ENCODE assay signal across 14 mouse cellular contexts in genomic region chr12:13706510-13706909, GRCm38 (mm10).
DNase-seq lines count a peak whose midpoint lies in the region; ATAC-seq lines count a peak whose summit lies in the region.
"Had no signal": no experiment of that assay in that cellular context is flagged by ENCODE, and none has a peak within 500 bp of the region (broad histone marks: within the 10 kb centered on the region; RNA-seq: fewer than 3 reads in every experiment).

No protein-coding gene starts in this region.

- DNase-seq in kidney, postnatal 25 days, result no peak
- peak; percentile 14 for DNase-seq in brain, embryonic 18.5 days (ENCODE audit: low read depth, low spot score)
- peak; percentile 69 for DNase-seq in forebrain, embryonic 14.5 days (ENCODE audit: low spot score)
- peak; percentile 29 for DNase-seq in midbrain, embryonic 14.5 days
- DNase-seq in spleen, postnatal 4 days (ENCODE audit: low spot score in 2 of 2), result no peak
- DNase-seq: adrenal gland, postnatal 25 days; heart, postnatal 4 days; kidney, adult 9 months; layer of hippocampus, adult 9-11 months; liver, embryonic 13.5 days had no signal

- no peak overlapping the region for H3K4me2 ChIP-seq in kidney, embryonic 14.5 days (replicated peaks; ENCODE audit: low read depth, low read length)
- H3K4me2 ChIP-seq in forebrain, embryonic 14.5 days (ENCODE audit: low read length), result no peak overlapping the region
- H3K4me2 ChIP-seq in midbrain, embryonic 14.5 days (ENCODE audit: low read length), result no peak overlapping the region
- H3K4me2 ChIP-seq: liver, embryonic 13.5 days; stomach, embryonic 15.5 days had no signal

- H3K36me3 ChIP-seq in kidney, embryonic 14.5 days (ENCODE audit: control insufficient read depth, insufficient read depth, low read length), result no peaks in the 10 kb centered on the region
- no peaks in the 10 kb centered on the region for H3K36me3 ChIP-seq in forebrain, embryonic 14.5 days (ENCODE audit: control insufficient read depth, insufficient read depth, low read length)
- H3K36me3 ChIP-seq in midbrain, embryonic 14.5 days (ENCODE audit: control insufficient read depth, insufficient read depth, low read length), result no peaks in the 10 kb centered on the region
- H3K36me3 ChIP-seq: liver, embryonic 13.5 days; stomach, embryonic 15.5 days had no signal

- no peaks in the 10 kb centered on the region for H3K9me3 ChIP-seq in kidney, embryonic 14.5 days (ENCODE audit: control insufficient read depth, low read length)
- H3K9me3 ChIP-seq in forebrain, embryonic 14.5 days (replicated peaks; ENCODE audit: control insufficient read depth, low read length), result no peaks in the 10 kb centered on the region
- no peaks in the 10 kb centered on the region for H3K9me3 ChIP-seq in midbrain, embryonic 14.5 days (ENCODE audit: control insufficient read depth, low read length)
- H3K9me3 ChIP-seq: liver, embryonic 13.5 days; stomach, embryonic 15.5 days had no signal

- 42% methylated on average over 4 of the region's 4 CpGs for WGBS in kidney, embryonic 14.5 days
- 17% methylated on average over 4 of the region's 4 CpGs for WGBS in forebrain, embryonic 14.5 days
- WGBS in midbrain, embryonic 14.5 days, result 23% methylated on average over 4 of the region's 4 CpGs

- no peak overlapping the region for H3K4me3 ChIP-seq in kidney, embryonic 14.5 days (ENCODE audit: low read length)
- H3K4me3 ChIP-seq in forebrain, embryonic 14.5 days (ENCODE audit: low read depth, low read length), result no peak overlapping the region
- H3K4me3 ChIP-seq in midbrain, embryonic 14.5 days (replicated peaks; ENCODE audit: low read depth, low read length), result no peak overlapping the region
- H3K4me3 ChIP-seq: liver, embryonic 13.5 days; stomach, embryonic 15.5 days had no signal

- no peak overlapping the region for H3K9ac ChIP-seq in kidney, embryonic 14.5 days (ENCODE audit: low read depth, low read length)
- H3K9ac ChIP-seq in forebrain, embryonic 14.5 days (ENCODE audit: low read length), result no peak overlapping the region
- no peak overlapping the region for H3K9ac ChIP-seq in midbrain, embryonic 14.5 days (replicated peaks; ENCODE audit: low read length)
- H3K9ac ChIP-seq: liver, embryonic 13.5 days; stomach, embryonic 15.5 days had no signal

- H3K27me3 ChIP-seq in kidney, embryonic 14.5 days (ENCODE audit: control insufficient read depth, insufficient read depth, low read length), result no peaks in the 10 kb centered on the region
- H3K27me3 ChIP-seq in forebrain, embryonic 14.5 days (replicated peaks; ENCODE audit: control insufficient read depth, insufficient read depth, low read length), result no peaks in the 10 kb centered on the region
- no peaks in the 10 kb centered on the region for H3K27me3 ChIP-seq in midbrain, embryonic 14.5 days (ENCODE audit: control insufficient read depth, insufficient read depth, low read length)
- H3K27me3 ChIP-seq: liver, embryonic 13.5 days; stomach, embryonic 15.5 days had no signal

- H3K4me1 ChIP-seq in kidney, embryonic 14.5 days (ENCODE audit: control insufficient read depth, insufficient read depth, low read length), result no peaks in the 10 kb centered on the region
- H3K4me1 ChIP-seq in forebrain, embryonic 14.5 days (ENCODE audit: control insufficient read depth, insufficient read depth, low read length), result no peaks in the 10 kb centered on the region
- H3K4me1 ChIP-seq in midbrain, embryonic 14.5 days (ENCODE audit: control insufficient read depth, insufficient read depth, low read length), result no peaks in the 10 kb centered on the region
- H3K4me1 ChIP-seq: liver, embryonic 13.5 days; stomach, embryonic 15.5 days had no signal

- H3K27ac ChIP-seq in kidney, embryonic 14.5 days (ENCODE audit: low read depth, low read length), result no peak overlapping the region
- no peak overlapping the region for H3K27ac ChIP-seq in forebrain, embryonic 14.5 days (ENCODE audit: low read depth, low read length)
- H3K27ac ChIP-seq in midbrain, embryonic 14.5 days (replicated peaks; ENCODE audit: low read depth, low read length), result no peak overlapping the region
- H3K27ac ChIP-seq: liver, embryonic 13.5 days; stomach, embryonic 15.5 days had no signal

- peak; percentile 79 for ATAC-seq in kidney, embryonic 14.5 days (ENCODE audit: low FRiP score, low TSS enrichment)
- peak; percentile 61 for ATAC-seq in forebrain, embryonic 14.5 days
- ATAC-seq in midbrain, embryonic 14.5 days (ENCODE audit: low FRiP score, low TSS enrichment), result 0 out of 2 replicates have a peak, but pooled peaks have one; percentile 22
- ATAC-seq in megakaryocyte, adult 5-6 weeks (ENCODE audit: poor library complexity, severe bottlenecking), result no peak
- ATAC-seq: lung, postnatal 0 days had no signal

Comparison
In these comparisons a context has a peak if more than half of its experiments do, and no peak if none do; other contexts are left out.
1. DNase-seq: peak in brain, embryonic 18.5 days (single experiment), forebrain, embryonic 14.5 days (single experiment) and midbrain, embryonic 14.5 days (single experiment); none in kidney, postnatal 25 days (0 of 2) and spleen, postnatal 4 days (0 of 2).